In the genomic region with DNA sequence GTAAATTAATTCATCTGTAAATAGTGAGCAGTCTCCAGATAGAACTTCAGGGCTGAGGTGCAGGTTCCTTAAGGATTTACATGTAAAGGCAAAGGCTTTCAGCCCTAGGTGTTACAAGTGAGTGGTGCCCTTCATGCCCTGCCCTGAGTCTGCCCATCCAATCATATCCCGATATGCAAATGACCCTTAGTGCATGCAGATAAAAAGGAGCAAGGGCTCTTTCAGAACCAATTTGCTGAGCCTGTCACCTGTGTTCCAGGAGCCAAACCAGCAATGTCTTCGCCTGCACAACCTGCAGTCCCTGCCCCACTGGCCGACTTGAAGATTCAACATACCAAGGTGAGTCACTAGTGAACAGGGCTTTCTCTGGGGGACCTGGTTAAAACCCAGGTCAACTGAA, we compare ENCODE assay signal across 9 mouse cellular contexts.
DNase-seq lines count a peak whose midpoint lies in the region; ATAC-seq and TF ChIP-seq lines count a peak whose summit lies in the region.
"Had no signal": no experiment of that assay in that cellular context is flagged by ENCODE, and none has a peak within 500 bp of the region (broad histone marks: within the 10 kb centered on the region; RNA-seq: fewer than 3 reads in every experiment).

No protein-coding gene starts in this region.

- H3K4me2 ChIP-seq in intestine, embryonic 16.5 days (ENCODE audit: low read depth, low read length): peak overlapping the region; percentile 38
- peak overlapping the region; percentile 38 for H3K4me2 ChIP-seq in lung, embryonic 14.5 days
- H3K4me2 ChIP-seq in stomach, postnatal 0 days (replicated peaks; ENCODE audit: low read depth): peak overlapping the region; percentile 37; the same call in 1 of the 2 replicates
- H3K4me2 ChIP-seq in midbrain, postnatal 0 days (ENCODE audit: low read depth, low read length, poor library complexity, severe bottlenecking): no peak overlapping the region
- no peak overlapping the region for H3K4me2 ChIP-seq in hindbrain, postnatal 0 days (ENCODE audit: low read depth, low read length)
- H3K4me2 ChIP-seq: hindbrain, embryonic 15.5 days had no signal

- 0 out of 2 replicates have a peak overlapping the region, but pooled peaks have one; percentile 4 for H3K9ac ChIP-seq in intestine, embryonic 16.5 days (ENCODE audit: low read depth, low read length)
- H3K9ac ChIP-seq in lung, embryonic 14.5 days: no peak overlapping the region
- no peak overlapping the region for H3K9ac ChIP-seq in stomach, postnatal 0 days (ENCODE audit: low read length)
- no peak overlapping the region for H3K9ac ChIP-seq in midbrain, postnatal 0 days (replicated peaks; ENCODE audit: low read length, poor library complexity, severe bottlenecking)
- H3K9ac ChIP-seq in hindbrain, postnatal 0 days (replicated peaks; ENCODE audit: low read length): no peak overlapping the region
- H3K9ac ChIP-seq: hindbrain, embryonic 15.5 days had no signal

- no peaks in the 10 kb centered on the region for H3K36me3 ChIP-seq in intestine, embryonic 16.5 days (ENCODE audit: control insufficient read depth, insufficient read depth, low read length)
- no peaks in the 10 kb centered on the region for H3K36me3 ChIP-seq in lung, embryonic 14.5 days (ENCODE audit: insufficient read depth)
- H3K36me3 ChIP-seq in stomach, postnatal 0 days (ENCODE audit: control insufficient read depth, insufficient read depth, low read length): no peaks in the 10 kb centered on the region
- H3K36me3 ChIP-seq in midbrain, postnatal 0 days (ENCODE audit: insufficient read depth, low read length): no peaks in the 10 kb centered on the region
- H3K36me3 ChIP-seq in hindbrain, postnatal 0 days (ENCODE audit: insufficient read depth, low read length): no peaks in the 10 kb centered on the region
- H3K36me3 ChIP-seq: hindbrain, embryonic 15.5 days had no signal

- 0 out of 2 replicates have a peak overlapping the region, but pooled peaks have one; percentile 47 for H3K27ac ChIP-seq in intestine, embryonic 16.5 days (ENCODE audit: low read length)
- peak overlapping the region; percentile 30; the same call in 1 of the 2 replicates for H3K27ac ChIP-seq in lung, embryonic 14.5 days (ENCODE audit: low read depth)
- 0 out of 2 replicates have a peak overlapping the region, but pooled peaks have one; percentile 14 for H3K27ac ChIP-seq in stomach, postnatal 0 days (replicated peaks)
- no peak overlapping the region for H3K27ac ChIP-seq in midbrain, postnatal 0 days (ENCODE audit: low read depth, low read length)
- no peak overlapping the region for H3K27ac ChIP-seq in hindbrain, postnatal 0 days
- H3K27ac ChIP-seq: hindbrain, embryonic 15.5 days had no signal

- 44% methylated on average over 3 of the region's 3 CpGs for WGBS in intestine, embryonic 16.5 days
- WGBS in lung, embryonic 14.5 days: 46% methylated on average over 3 of the region's 3 CpGs
- 52% methylated on average over 3 of the region's 3 CpGs for WGBS in stomach, postnatal 0 days
- 78% methylated on average over 3 of the region's 3 CpGs for WGBS in midbrain, postnatal 0 days
- 68% methylated on average over 3 of the region's 3 CpGs for WGBS in hindbrain, postnatal 0 days

- no peaks in the 10 kb centered on the region for H3K9me3 ChIP-seq in intestine, embryonic 16.5 days (ENCODE audit: control insufficient read depth, low read length)
- H3K9me3 ChIP-seq in lung, embryonic 14.5 days (ENCODE audit: low read depth, low read length): no peaks in the 10 kb centered on the region
- no peaks in the 10 kb centered on the region for H3K9me3 ChIP-seq in stomach, postnatal 0 days (ENCODE audit: control insufficient read depth, low read length)
- H3K9me3 ChIP-seq in midbrain, postnatal 0 days (ENCODE audit: low read length): no peaks in the 10 kb centered on the region
- H3K9me3 ChIP-seq in hindbrain, postnatal 0 days (ENCODE audit: low read length): no peaks in the 10 kb centered on the region
- H3K9me3 ChIP-seq: hindbrain, embryonic 15.5 days had no signal

- H3K4me1 ChIP-seq in intestine, embryonic 16.5 days (ENCODE audit: control insufficient read depth, insufficient read depth, low read length): no peaks in the 10 kb centered on the region; the same call in 1 of the 2 replicates
- H3K4me1 ChIP-seq in lung, embryonic 14.5 days (ENCODE audit: insufficient read depth): peaks cover 4% of the 10 kb centered on the region; the same call in 1 of the 2 replicates
- H3K4me1 ChIP-seq in stomach, postnatal 0 days (replicated peaks; ENCODE audit: control insufficient read depth, insufficient read depth): no peaks in the 10 kb centered on the region
- H3K4me1 ChIP-seq in midbrain, postnatal 0 days (ENCODE audit: insufficient read depth, low read length): no peaks in the 10 kb centered on the region
- no peaks in the 10 kb centered on the region for H3K4me1 ChIP-seq in hindbrain, postnatal 0 days (ENCODE audit: insufficient read depth, low read length)
- H3K4me1 ChIP-seq: hindbrain, embryonic 15.5 days had no signal

- H3K27me3 ChIP-seq in intestine, embryonic 16.5 days (replicated peaks; ENCODE audit: control insufficient read depth, insufficient read depth, low read length): no peaks in the 10 kb centered on the region
- H3K27me3 ChIP-seq in lung, embryonic 14.5 days (ENCODE audit: insufficient read depth, low read length): no peaks in the 10 kb centered on the region
- no peaks in the 10 kb centered on the region for H3K27me3 ChIP-seq in stomach, postnatal 0 days (ENCODE audit: control insufficient read depth, insufficient read depth, low read length)
- no peaks in the 10 kb centered on the region for H3K27me3 ChIP-seq in midbrain, postnatal 0 days (ENCODE audit: insufficient read depth, low read length)
- H3K27me3 ChIP-seq in hindbrain, postnatal 0 days (ENCODE audit: insufficient read depth, low read length): no peaks in the 10 kb centered on the region
- H3K27me3 ChIP-seq: hindbrain, embryonic 15.5 days had no signal

- H3K4me3 ChIP-seq in intestine, embryonic 16.5 days (ENCODE audit: low read length): peak overlapping the region; percentile 31
- H3K4me3 ChIP-seq in lung, embryonic 14.5 days (ENCODE audit: low read depth, low read length): no peak overlapping the region
- H3K4me3 ChIP-seq in stomach, postnatal 0 days (ENCODE audit: low read depth, low read length): 0 out of 2 replicates have a peak overlapping the region, but pooled peaks have one; percentile 19
- no peak overlapping the region for H3K4me3 ChIP-seq in midbrain, postnatal 0 days (ENCODE audit: low read depth, low read length)
- no peak overlapping the region for H3K4me3 ChIP-seq in hindbrain, postnatal 0 days (ENCODE audit: low read length)
- H3K4me3 ChIP-seq: hindbrain, embryonic 15.5 days had no signal

- TF ChIP-seq CTCF in lung, embryonic 14.5 days (IDR thresholded peaks at IDR 0.05; ENCODE audit: low read depth): no peak
- no peak for TF ChIP-seq CTCF in stomach, postnatal 0 days (IDR thresholded peaks at IDR 0.05; ENCODE audit: low read depth)
- no peak for TF ChIP-seq CTCF in midbrain, postnatal 0 days (IDR thresholded peaks at IDR 0.05)
- TF ChIP-seq CTCF in hindbrain, postnatal 0 days (IDR thresholded peaks at IDR 0.05; ENCODE audit: low read depth): no peak

- DNase-seq in urinary bladder, adult 18-20 months (ENCODE audit: low spot score in 2 of 2): peak; percentile 27 to 39
- no peak for DNase-seq in urinary bladder, postnatal 10 days (ENCODE audit: low spot score)
- DNase-seq in lung, embryonic 14.5 days: peak; percentile 42
- peak; percentile 70 for DNase-seq in stomach, postnatal 0 days (ENCODE audit: low spot score)
- no peak for DNase-seq in midbrain, postnatal 0 days (ENCODE audit: low spot score)
- no peak for DNase-seq in hindbrain, postnatal 0 days (ENCODE audit: low spot score)

- peak; percentile 97 for ATAC-seq in intestine, embryonic 16.5 days
- peak; percentile 84 for ATAC-seq in lung, embryonic 14.5 days (ENCODE audit: insufficient read depth)
- ATAC-seq in stomach, postnatal 0 days (ENCODE audit: low FRiP score, low TSS enrichment): peak; percentile 95
- no peak for ATAC-seq in midbrain, postnatal 0 days (ENCODE audit: low FRiP score)
- no peak for ATAC-seq in hindbrain, postnatal 0 days
- ATAC-seq in cerebellum, adult (ENCODE audit: insufficient number of reproducible peaks, low FRiP score, low TSS enrichment): no peak

- no peak for TF ChIP-seq EP300 in stomach, postnatal 0 days (optimal IDR thresholded peaks at IDR 0.05)

Comparison
In these comparisons a context has a peak if more than half of its experiments do, and no peak if none do; other contexts are left out.
1. DNase-seq: peak in urinary bladder, adult 18-20 months (2 of 2), lung, embryonic 14.5 days (single experiment) and stomach, postnatal 0 days (single experiment); none in urinary bladder, postnatal 10 days (single experiment), midbrain, postnatal 0 days (single experiment) and hindbrain, postnatal 0 days (single experiment).
2. ATAC-seq: peak in intestine, embryonic 16.5 days (single experiment), lung, embryonic 14.5 days (single experiment) and stomach, postnatal 0 days (single experiment); none in midbrain, postnatal 0 days (single experiment), hindbrain, postnatal 0 days (single experiment) and cerebellum, adult (single experiment).
3. H3K27ac ChIP-seq: peak in intestine, embryonic 16.5 days (single experiment), lung, embryonic 14.5 days (single experiment) and stomach, postnatal 0 days (single experiment); none in midbrain, postnatal 0 days (single experiment) and hindbrain, postnatal 0 days (single experiment).
4. H3K4me2 ChIP-seq: peak in intestine, embryonic 16.5 days (single experiment), lung, embryonic 14.5 days (single experiment) and stomach, postnatal 0 days (single experiment); none in midbrain, postnatal 0 days (single experiment) and hindbrain, postnatal 0 days (single experiment).
5. H3K4me3 ChIP-seq: peak in intestine, embryonic 16.5 days (single experiment) and stomach, postnatal 0 days (single experiment); none in lung, embryonic 14.5 days (single experiment), midbrain, postnatal 0 days (single experiment) and hindbrain, postnatal 0 days (single experiment).